Mouse (Mus musculus): ENCODE measurements around the gene Cnnm4.

GRCm38 (mm10) chr1:36536397-36536728 lies 64.9 kb downstream of the Cnnm4 start:
- TF ChIP-seq EP300 (IDR thresholded peaks at IDR 0.05; ENCODE audit: low read depth): no peak
- TF ChIP-seq CTCF (IDR thresholded peaks at IDR 0.05; ENCODE audit: low read depth): no peak
